Mouse (Mus musculus) gastrocnemius, postnatal 25 days (tissue): ENCODE results near the gene Shcbp1. TPM values are rescaled to one million over a fixed set of nuclear protein-coding genes. Genes with fewer than 3 reads are reported as not detected.
A peak's percentile ranks its signal among the peaks of the same experiment; 100 is the strongest.
"Not testable (repeated sequence)": the region's sequence is repeated elsewhere in the genome, so short reads cannot be mapped to it uniquely, and the experiment has no call there.

Experiments used
- DNase-seq: peaks from one replicate; pipeline ENCODE4 v3.0.0; 2022
- long read RNA-seq, 2 experiments: library from polyadenylated mRNA; stranded (forward); transcript quantifications; one replicate each; pipeline ENCODE4 v2.0.0; 2021
- total RNA-seq, 2 experiments: library from RNA; stranded (reverse); gene quantifications; 1 replicate in 1 of 2; 2 replicates in 1 of 2; pipeline ENCODE4 v1.2.3; 2021

Shcbp1 gene
- total RNA-seq: under 1 TPM; 0.20 to 0.54 TPM
- long read RNA-seq, experiment 1: 0 reads
- long read RNA-seq, experiment 2: 0 reads

DNA sequence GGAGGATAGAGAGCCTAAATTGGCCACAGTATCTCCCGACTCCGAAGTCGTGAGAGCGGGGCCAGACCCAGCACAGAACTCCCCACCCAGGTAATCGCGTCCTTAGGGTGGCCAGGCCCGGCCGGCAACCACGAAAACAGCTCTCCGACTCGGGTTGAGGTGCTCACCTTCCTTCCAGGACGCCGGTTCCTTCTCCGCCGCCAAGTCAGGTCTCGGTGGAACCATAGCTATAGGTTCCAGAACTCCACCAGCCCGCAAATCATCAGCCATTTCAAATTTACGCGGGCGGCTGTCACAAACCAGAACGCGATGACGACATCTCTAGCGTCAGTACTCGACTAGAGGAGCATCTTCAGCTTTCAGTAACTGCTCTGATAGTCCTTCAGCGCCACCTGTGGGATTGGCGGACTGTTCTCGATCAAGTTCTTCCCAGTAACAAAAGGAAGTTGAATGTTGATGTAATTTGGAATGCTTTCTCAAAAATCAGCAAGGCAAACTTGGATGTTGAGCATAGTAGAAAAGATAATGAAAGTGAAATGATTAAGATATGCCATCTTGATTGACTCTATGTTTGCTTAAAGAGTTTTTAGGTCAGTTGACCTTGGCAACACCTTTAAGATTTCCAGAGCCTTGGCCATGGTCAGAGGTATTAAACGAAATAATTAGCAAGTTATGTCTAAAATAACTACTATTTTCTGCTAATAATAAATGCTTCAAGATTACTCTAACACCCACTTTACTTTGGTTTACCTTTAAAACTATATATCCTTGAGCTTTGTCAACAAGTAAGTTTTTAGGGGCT is at the start of gene Shcbp1:
TSS of gene Shcbp1 (minus strand) at position 314 of the 802 bp plus-strand sequence.
- DNase-seq: peak; percentile 79

DNA sequence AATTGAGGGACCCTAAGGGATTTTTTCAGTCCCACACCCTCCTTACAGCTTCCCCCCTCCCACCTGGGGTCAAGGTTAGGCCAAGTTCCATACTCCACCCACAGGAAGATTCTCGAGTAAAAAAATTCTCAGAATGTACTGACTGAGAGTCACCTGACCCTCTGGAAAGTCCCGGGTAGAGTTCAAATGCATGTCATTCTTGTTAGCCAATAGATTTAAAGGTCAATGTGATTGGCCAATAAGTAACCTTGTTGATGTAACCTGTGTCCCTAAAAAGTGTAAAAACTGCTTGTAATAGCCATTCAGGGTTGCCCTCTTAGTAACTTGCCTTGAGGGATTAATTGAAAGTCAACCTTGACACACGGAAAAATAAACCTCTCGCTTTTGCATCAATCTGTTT is 29.5 kb upstream of the Shcbp1 start:
- DNase-seq: no peak

DNA sequence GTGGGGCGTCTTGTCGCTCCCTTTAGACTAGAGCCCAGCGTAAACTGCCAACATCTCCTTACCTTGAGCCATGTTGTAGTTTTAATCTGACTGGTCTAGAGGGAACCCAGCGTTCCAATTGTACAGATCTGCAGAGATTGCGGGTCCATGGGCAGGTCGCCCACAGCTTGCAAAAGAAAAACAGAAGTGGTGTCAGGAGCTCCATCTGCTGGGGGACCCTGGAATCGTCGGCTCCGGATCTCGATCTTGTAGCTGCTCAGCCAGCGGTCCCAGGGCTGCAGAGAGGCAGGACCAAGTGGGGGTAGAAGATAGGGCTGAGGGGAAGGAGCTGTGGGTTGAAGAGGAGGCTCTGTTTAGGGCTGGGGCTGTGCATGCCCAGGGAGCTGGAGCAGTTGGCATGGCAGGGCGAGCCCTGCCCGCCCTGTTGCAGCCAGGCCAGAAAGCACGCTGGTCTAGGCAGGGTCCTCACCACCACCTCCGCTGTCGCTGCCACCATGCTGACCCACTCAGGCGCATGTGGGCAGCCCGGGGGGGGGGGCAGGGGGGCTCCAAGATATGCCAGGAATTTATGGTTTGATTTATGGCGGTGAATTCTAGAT is 21.3 kb upstream of the Shcbp1 start:
- DNase-seq: no peak

DNA sequence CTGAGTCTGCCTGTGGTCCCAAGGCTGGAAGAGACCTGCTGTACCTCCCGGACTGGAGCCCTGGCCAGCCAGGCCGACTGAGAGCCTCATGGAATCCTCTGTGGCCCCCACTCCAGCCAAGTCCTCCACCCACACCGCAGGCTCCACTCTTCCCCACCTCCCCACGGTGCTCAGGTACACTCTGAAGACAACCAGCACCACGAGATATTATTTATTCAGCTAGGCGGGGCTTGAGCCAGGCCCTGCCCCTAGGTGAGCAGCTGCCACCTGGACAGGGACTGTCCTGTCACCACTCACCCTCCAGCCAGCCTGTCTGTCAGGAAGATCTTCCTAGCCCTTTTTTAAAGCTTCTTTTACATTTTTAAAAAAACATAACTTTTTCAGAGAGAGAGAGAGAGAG is 1.1 kb downstream of the Shcbp1 start:
- DNase-seq: no peak

DNA sequence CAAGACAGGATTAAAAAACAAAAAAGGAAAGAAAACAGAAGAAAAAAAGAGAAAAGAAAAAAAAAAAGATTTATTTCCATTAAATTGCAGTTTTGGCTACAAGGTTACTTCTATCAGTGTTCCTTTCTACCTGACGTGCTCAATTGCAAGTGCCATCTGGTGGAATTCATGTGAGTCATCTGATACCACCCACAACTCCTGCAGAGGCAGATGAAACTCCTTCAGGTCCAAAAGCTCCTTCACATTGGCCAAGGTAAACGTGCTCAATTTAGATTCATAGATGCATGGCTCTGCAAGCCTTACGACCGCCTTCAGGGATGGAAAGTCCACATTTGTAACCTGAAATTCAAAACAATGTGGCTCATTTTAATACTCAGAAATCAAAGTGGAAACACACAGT is 14.6 kb downstream of the Shcbp1 start:
- no peak for DNase-seq

DNA sequence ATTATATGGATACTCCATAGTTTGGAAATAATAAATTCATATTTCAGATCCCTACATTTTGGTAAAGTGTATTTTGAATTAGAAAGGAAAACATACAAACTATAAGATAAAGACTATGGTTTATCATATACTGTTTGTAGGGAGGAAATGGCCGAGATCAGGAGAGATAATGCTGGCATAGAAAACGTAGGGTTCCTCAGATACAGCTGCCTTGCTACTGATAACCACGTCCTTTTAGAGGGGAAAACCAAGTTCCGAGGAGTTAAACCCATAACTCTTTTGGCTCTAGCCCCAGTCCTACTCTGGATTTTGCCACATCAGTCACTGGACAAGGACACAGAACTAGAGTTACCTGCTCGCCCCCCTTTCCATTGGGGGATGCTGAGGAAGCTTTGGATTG is 26.3 kb downstream of the Shcbp1 start:
- DNase-seq: no peak

DNA sequence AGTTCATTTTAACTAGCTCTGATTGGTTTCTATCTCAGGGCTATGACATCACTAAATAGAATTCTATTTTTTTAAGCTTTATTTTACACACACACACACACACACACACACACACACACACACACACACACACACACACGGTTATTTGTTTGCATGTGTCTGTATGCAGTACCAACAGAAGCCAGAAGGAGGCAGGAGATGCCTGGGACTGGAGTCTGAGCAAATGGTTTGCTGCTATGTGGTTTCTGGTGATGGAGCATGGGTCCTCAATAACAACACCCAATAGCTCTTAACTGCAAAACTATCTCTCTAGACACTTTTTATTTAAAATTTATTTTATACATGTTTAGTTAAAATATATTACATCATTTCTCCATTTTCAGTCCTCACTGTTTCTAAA is 48.4 kb downstream of the Shcbp1 start:
- DNase-seq: no peak

DNA sequence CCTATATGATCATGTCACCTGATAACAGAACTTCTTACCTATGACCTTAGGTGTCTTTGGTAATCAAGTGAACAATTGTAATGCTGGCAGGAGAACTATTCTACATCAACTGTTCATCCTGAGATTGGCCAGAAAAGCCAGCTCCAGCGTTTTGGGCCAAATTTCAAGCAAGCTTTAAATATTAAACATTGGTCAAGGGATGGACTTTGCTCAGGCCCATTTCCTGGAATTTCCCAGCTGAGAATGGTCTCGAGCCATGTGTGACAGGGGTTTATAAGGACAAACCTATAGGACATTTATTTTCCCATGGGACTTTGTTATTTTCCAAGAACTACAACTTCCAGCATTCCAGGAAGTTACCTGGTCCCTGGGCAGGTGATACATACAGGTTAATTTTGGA is 63.8 kb downstream of the Shcbp1 start:
- DNase-seq: no peak

DNA sequence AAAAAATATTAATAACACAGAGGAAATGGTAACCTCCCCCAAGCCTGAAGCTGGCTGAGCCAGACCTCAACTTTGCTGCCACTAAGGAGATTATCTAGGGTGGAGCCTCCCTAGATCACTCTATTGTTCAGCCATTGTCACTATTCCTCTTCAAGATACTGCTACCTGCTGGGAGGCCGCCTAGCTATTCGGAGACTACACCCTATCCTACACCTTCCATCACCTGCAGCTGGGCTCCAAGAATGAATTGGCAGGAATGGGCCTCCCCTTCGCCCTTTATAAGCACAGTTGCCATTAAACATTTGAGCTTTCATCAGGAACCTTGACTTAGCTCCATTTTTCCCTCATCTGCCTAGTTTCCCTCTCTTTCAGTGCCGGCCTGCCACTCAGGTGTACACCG is 71.0 kb downstream of the Shcbp1 start:
- not testable (repeated sequence) for DNase-seq

DNA sequence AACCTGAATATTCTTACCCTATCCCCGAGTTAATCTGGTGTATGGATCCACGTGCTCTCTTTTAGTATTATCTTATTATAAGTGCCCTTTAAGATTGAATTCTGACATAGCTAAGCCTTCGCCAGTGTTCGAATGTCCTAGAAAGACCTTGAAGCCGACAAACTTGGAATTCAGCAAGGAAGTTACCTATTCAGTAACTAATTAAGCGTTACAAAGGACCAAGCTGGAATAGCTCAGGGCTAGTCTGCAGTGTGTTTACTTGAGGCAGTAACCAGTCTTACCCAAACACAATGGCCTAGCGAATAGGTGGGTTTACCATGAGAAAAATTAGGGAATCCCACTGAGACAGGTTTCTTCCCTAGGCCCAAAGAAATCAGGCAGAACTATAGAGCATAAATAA is 71.5 kb downstream of the Shcbp1 start:
- DNase-seq: not testable (repeated sequence)

DNA sequence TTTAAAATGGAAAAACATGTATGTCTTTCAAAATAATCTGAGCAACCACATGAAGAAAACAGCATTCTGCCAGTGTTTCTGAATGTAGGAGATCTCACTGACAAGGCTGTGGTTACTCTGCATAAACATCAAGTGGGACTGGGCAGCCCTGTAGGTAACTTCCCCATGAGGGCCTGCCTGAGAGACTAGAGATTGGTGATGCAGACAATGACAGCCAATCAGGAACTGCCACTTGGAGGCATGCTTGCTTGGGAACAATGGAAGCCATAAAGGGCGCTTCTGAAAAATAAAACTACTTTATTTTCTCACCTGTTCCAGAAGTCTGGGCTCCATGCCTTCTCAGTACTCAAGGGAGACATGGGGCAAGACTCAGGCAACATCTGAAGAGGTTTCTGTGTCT is 87.7 kb downstream of the Shcbp1 start:
- DNase-seq: no peak

Other genes starting within 250 kb of the Shcbp1 start
- 1 to 10 TPM; 6.3 to 8.1 TPM for gene Zfp958, start 166.4 kb downstream of the Shcbp1 start, total RNA-seq